Mouse (Mus musculus) C2C12 (cell line): Measurements from ENCODE around the gene Clstn1. TPM values are rescaled to one million over a fixed set of nuclear protein-coding genes. Genes with fewer than 3 reads are reported as not detected.

Experiments used
- H3K27me3 ChIP-seq: one replicate; pipeline ENCODE4 v1.6.1; 2011; ENCODE audit not compliant: control insufficient read depth, insufficient read depth, insufficient read length
- H3K36me3 ChIP-seq: one replicate; pipeline ENCODE4 v1.6.1; 2011; ENCODE audit not compliant: control insufficient read depth, insufficient read depth
- H3K4me3 ChIP-seq: one replicate; pipeline ENCODE4 v1.5.1; 2011; ENCODE audit warnings: mild to moderate bottlenecking, control low read depth; ENCODE audit not compliant: poor library complexity, insufficient read depth, severe bottlenecking
- H3K79me2 ChIP-seq: one replicate; pipeline ENCODE4 v1.6.1; 2011; ENCODE audit not compliant: control insufficient read depth, insufficient read depth
- H3K79me3 ChIP-seq: one replicate; pipeline ENCODE4 v1.6.1; 2011; ENCODE audit warnings: low read depth, control low read depth
- H3ac ChIP-seq: one replicate; pipeline ENCODE3; 2011; ENCODE audit warnings: low read depth; ENCODE audit not compliant: control insufficient read depth, insufficient read length
- CEBPB ChIP-seq: IDR thresholded peaks from one replicate; pipeline ENCODE4 v1.6.1; 2011; ENCODE audit warnings: low read depth, mild to moderate bottlenecking, control low read depth, moderate library complexity
- CTCF ChIP-seq: IDR thresholded peaks from one replicate; pipeline ENCODE4 v1.5.1; 2011; ENCODE audit not compliant: control insufficient read depth, insufficient read depth, insufficient read length
- FOSL1 ChIP-seq: IDR thresholded peaks from one replicate; pipeline ENCODE4 v1.8.0; 2011; ENCODE audit warnings: mild to moderate bottlenecking, low read length; ENCODE audit not compliant: poor library complexity, insufficient read depth, severe bottlenecking
- MAX ChIP-seq: IDR thresholded peaks from one replicate; pipeline ENCODE4 v1.6.1; 2011; ENCODE audit warnings: mild to moderate bottlenecking, control low read depth
- MYOD1 ChIP-seq: IDR thresholded peaks from one replicate; pipeline ENCODE4 v1.6.1; 2011; ENCODE audit warnings: low read depth; ENCODE audit not compliant: control insufficient read depth, insufficient read length
- MYOG ChIP-seq: IDR thresholded peaks from one replicate; pipeline ENCODE4 v1.6.1; 2011; ENCODE audit not compliant: control insufficient read depth, insufficient read length; ENCODE audit errors: extremely low read depth
- USF1 ChIP-seq: IDR thresholded peaks from one replicate; pipeline ENCODE4 v1.6.1; 2011; ENCODE audit warnings: low read depth, mild to moderate bottlenecking, control low read depth, moderate library complexity
- polyA plus RNA-seq: library from polyadenylated mRNA; unstranded; fragments of >200 nt; fragmentation: generic; extraction: Trizol; gene quantifications from one replicate; pipeline ENCODE4 v1.2.1, GENCODE M21; 2012; ENCODE audit warnings: missing spikeins

Gene Clstn1
- polyA plus RNA-seq, 1 experiment, result 45.3 TPM

DNA sequence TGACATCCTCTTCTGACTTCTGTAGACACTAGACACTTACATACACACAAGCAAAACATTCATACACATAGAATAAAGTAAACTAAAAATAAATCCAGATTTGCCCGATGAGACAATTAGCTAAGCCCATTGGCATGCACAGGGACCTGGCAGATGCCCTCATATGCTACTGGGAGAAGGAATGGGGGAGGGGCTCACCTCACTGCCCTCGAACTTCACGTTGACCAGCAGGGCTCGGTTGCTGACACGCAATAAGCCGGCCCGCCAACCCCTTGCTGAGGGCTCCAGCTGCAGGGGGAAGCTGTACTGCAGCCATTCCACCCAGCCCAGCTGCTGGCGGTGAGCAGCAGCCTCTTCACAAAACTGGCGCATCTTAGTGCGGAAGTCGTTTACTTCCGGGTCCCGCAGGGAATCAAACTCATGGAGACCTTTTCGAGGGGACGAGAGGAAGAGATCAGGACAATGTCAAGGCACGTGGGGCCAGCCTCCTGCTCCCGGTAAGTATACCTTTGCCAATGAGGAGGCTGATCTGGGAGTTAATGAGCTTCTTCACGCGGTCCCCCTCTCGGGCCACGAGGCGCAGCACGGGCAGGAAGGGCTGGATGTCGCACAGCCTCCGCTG is 73.3 kb downstream of the Clstn1 start:
- Histone ChIP-seq H3K4me3 (no peak overlapping the region), H3K79me2 (no peaks in the 10 kb centered on the region), H3K36me3 (no peaks in the 10 kb centered on the region), H3K79me3 (no peaks in the 10 kb centered on the region), H3K27me3 (no peaks in the 10 kb centered on the region), H3ac (no peak overlapping the region)
- no peak for TF ChIP-seq MYOD1
- TF ChIP-seq FOSL1, result no peak
- TF ChIP-seq CTCF, result no peak
- TF ChIP-seq CEBPB, result no peak
- TF ChIP-seq MYOG, result no peak
- TF ChIP-seq MAX, result no peak
- TF ChIP-seq USF1, result no peak

DNA sequence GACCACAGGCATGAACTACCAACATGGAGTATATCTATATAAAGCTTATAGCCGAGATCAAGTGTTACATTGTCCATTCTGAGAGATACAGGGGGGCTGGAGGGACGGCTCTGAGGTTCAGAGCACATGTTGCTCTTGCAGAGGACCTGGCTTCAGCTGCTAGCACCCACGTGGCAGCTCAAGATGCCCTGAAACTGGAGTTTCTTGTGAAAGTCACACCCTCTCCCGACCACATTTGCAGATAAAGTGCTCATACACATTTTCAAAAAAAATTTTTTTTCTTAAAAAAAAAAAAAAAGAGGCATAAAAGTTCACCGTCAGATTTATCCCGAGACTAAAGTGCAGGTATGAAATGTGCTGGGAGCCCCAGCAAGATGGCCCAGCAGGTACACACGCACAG is 74.3 kb downstream of the Clstn1 start:
- no peaks in the 10 kb centered on the region for H3K79me3 ChIP-seq
- H3K4me3 ChIP-seq, result no peak overlapping the region

DNA sequence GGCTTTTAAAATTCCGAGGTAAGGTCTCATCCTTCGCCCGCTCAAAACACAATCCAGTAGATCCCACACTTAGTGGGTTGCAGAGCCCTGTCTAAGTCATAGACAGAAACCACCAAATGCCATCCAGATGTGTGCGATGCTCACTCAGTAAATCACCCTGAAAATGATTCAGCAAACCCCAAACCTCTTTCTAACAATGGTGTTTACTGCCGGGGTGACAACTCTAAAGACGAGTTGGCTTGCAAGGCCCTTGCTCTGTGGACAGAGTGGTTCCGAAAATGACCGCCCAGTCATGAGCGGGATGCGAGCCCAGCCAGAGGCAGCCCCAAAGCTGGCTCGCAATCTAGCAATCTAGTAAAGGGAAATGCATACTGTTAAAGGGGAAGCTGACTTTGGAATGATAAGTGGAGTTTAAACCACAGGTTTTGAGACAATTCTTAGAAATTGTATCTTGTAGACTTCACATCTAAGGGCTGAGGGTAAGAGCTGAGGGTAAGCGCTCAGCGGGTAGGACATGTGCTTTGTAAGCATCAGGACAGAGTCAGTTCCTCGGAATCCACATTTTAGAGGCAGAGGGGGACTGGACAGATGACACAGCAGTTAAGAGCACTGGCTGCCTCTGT is 75.8 kb downstream of the Clstn1 start:
- Histone ChIP-seq H3ac (no peak overlapping the region), H3K36me3 (no peaks in the 10 kb centered on the region), H3K79me3 (no peaks in the 10 kb centered on the region), H3K4me3 (no peak overlapping the region), H3K27me3 (peaks cover 3% of the 10 kb centered on the region), H3K79me2 (no peaks in the 10 kb centered on the region)
- TF ChIP-seq CTCF (no peak), MAX (peak; percentile 84), MYOG (no peak), USF1 (no peak), CEBPB (no peak), MYOD1 (peak; percentile 30), FOSL1 (peak; percentile 89)

More for the DNA sequence above, 74.3 kb downstream of the Clstn1 start:
- no peak overlapping the region for H3ac ChIP-seq
- TF ChIP-seq MAX (no peak), CEBPB (no peak), USF1 (no peak), FOSL1 (no peak), CTCF (no peak), MYOD1 (no peak), MYOG (no peak)
- peaks cover under 1% of the 10 kb centered on the region for H3K27me3 ChIP-seq
- H3K79me2 ChIP-seq, result no peaks in the 10 kb centered on the region
- H3K36me3 ChIP-seq, result no peaks in the 10 kb centered on the region

DNA sequence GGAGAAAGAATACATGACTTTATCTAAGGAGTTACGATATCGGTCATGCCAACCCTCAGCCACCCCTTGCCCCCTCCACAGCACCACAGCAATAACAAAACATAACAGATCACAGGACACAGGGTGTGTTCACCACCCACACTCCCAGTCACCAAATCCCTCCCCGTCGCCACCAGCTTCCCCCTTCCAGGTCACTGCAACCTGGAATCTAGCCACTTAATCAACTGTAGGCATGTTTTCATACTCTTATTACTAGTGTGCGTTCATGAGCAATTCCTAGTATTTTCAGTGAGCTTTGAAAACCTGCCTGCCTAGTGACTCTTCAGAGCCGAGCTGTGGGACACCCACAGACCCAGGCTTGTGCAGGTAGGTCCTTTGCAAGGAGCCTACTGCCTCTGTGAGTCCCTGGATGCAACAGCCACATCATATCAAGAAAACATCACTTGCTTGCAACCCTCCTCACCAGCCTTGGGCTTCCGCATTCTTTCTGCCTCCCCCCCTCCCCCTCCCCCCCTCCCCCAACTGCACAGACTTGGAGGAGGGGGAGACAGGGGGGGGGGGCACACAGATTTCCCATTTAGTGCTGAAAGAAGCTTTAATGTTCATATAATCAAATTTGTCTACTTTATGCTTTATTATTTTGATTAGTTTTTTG is 77.7 kb downstream of the Clstn1 start:
- no peaks in the 10 kb centered on the region for H3K79me2 ChIP-seq
- H3ac ChIP-seq, result no peak overlapping the region
- H3K36me3 ChIP-seq, result no peaks in the 10 kb centered on the region
- H3K27me3 ChIP-seq, result peaks cover 3% of the 10 kb centered on the region
- H3K4me3 ChIP-seq, result no peak overlapping the region
- no peaks in the 10 kb centered on the region for H3K79me3 ChIP-seq
- TF ChIP-seq MYOD1 (no peak), CEBPB (no peak), MAX (no peak), CTCF (no peak), FOSL1 (no peak), MYOG (no peak), USF1 (no peak)

DNA sequence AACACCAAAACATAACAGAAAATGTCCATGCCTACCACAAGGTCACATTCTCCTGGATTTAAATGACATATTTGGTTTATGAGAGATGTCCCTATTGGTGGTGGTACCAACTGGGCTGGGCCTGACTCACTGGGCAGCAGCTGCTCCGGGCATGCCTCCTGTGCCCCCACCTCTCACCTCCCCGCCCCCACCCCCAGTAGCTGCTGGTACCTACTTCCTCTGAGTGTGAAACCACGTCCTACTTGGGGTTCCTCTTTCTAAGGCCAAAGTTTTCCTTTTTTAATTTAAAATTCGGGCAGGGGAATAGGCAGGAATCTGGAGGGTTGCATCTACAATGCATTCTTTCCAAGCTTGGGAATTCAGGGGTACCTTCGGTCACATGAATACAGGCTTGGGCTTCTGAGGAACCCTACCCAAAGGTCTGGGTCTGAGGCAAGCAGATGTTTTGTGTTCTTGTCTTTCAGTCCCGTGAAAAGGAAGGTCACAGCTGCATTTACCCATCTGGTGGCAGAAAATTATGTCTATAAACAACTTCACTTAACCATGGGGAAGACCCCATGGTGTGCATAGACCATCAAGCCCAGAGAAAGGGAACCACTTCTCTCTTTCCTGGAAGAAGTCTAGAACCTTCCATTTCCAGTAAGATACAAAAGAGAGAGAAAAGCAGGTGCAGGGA is 78.9 kb downstream of the Clstn1 start:
- H3ac ChIP-seq, result no peak overlapping the region
- no peak overlapping the region for H3K4me3 ChIP-seq
- TF ChIP-seq MAX (no peak), MYOD1 (peak; percentile 50)
- H3K36me3 ChIP-seq, result no peaks in the 10 kb centered on the region
- no peaks in the 10 kb centered on the region for H3K79me3 ChIP-seq
- no peaks in the 10 kb centered on the region for H3K79me2 ChIP-seq
- H3K27me3 ChIP-seq, result peaks cover 3% of the 10 kb centered on the region
